Mouse (Mus musculus) ovary, postnatal 10 days (tissue): ENCODE measurements around the gene Scamp2.
A peak's percentile ranks its signal among the peaks of the same experiment; 100 is the strongest.

Experiments used
- DNase-seq: peaks from one replicate; pipeline ENCODE4 v3.0.0; 2022; ENCODE audit warnings: low spot score

The Scamp2 gene

GRCm38 (mm10) chr9:57560861-57561710, at the start of gene Scamp2:
Gene Scamp2 (plus strand): TSS chr9:57560943.
- peak; percentile 85 for DNase-seq

- no peak for DNase-seq
Measured at GRCm38 (mm10) chr9:57517113-57517512, 43.6 kb upstream of the Scamp2 start.

- DNase-seq, result no peak
Measured at GRCm38 (mm10) chr9:57520375-57521055, 40.2 kb upstream of the Scamp2 start.

- DNase-seq, result peak; percentile 83
Measured at GRCm38 (mm10) chr9:57521056-57521911, 39.5 kb upstream of the Scamp2 start, which contains the start of gene Cox5a. Gene Cox5a (plus strand): TSS chr9:57521274.

- DNase-seq, result no peak
Measured at GRCm38 (mm10) chr9:57522114-57522860, 38.5 kb upstream of the Scamp2 start.

- DNase-seq, result no peak
Measured at GRCm38 (mm10) chr9:57522861-57523246, 37.9 kb upstream of the Scamp2 start.

- DNase-seq, result no peak
Measured at GRCm38 (mm10) chr9:57523754-57524153, 37.0 kb upstream of the Scamp2 start.

- DNase-seq, result no peak
Measured at GRCm38 (mm10) chr9:57524439-57524838, 36.3 kb upstream of the Scamp2 start.

- DNase-seq, result no peak
Measured at GRCm38 (mm10) chr9:57525516-57525915, 35.2 kb upstream of the Scamp2 start.

- no peak for DNase-seq
Measured at GRCm38 (mm10) chr9:57526435-57526834, 34.3 kb upstream of the Scamp2 start.

GRCm38 (mm10) chr9:57531946-57532345, 28.8 kb upstream of the Scamp2 start:
- DNase-seq, result no peak

- no peak for DNase-seq
Measured at GRCm38 (mm10) chr9:57536362-57536761, 24.4 kb upstream of the Scamp2 start.

GRCm38 (mm10) chr9:57537044-57537727, 23.6 kb upstream of the Scamp2 start, which contains the start of gene Fam219b:
Gene Fam219b (plus strand): TSS chr9:57537528.
- DNase-seq, result peak; percentile 75

GRCm38 (mm10) chr9:57537728-57538181, 23.0 kb upstream of the Scamp2 start:
- DNase-seq, result no peak

GRCm38 (mm10) chr9:57539550-57539949, 21.2 kb upstream of the Scamp2 start:
- no peak for DNase-seq

GRCm38 (mm10) chr9:57541312-57541711, 19.4 kb upstream of the Scamp2 start:
- DNase-seq, result no peak

- DNase-seq, result no peak
Measured at GRCm38 (mm10) chr9:57543951-57544350, 16.8 kb upstream of the Scamp2 start.

GRCm38 (mm10) chr9:57547287-57547686, 13.5 kb upstream of the Scamp2 start:
- DNase-seq, result no peak

GRCm38 (mm10) chr9:57547869-57548268, 12.9 kb upstream of the Scamp2 start:
- no peak for DNase-seq

GRCm38 (mm10) chr9:57549186-57549585, 11.6 kb upstream of the Scamp2 start:
- no peak for DNase-seq
